Mouse (Mus musculus) brain, adult 2 months (tissue): Measurements from ENCODE around the gene Med12l.

ENCODE experiments used
- DNase-seq: peaks from one replicate; pipeline ENCODE4 v3.0.0; 2011; ENCODE audit warnings: low read depth, low spot score

The Med12l gene

DNA sequence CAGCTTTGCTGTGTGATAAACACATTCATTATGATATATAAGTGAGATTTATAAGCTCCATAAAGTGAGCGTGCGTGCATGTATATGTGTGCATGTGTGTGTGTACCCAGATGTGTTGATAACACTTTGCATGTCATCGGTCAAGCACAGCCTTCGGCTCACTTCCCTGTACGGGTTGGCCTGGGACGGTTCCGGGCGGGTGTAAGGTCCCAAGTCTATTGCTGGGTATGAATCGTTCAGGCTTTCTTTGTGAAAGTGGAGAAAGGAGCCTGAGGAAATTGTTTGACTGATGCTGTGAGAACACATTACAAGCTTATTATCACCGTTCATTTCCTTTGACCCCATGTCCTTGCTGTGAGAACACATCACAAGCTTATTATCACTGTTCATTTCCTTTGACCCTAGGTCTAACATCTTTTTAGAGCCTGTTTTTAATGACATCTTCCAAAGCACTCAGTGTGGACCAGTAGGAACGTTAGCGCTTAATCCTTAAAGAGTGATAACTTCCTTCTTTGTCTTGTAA, 133.4 kb downstream of the Med12l start:
- no peak for DNase-seq

GRCm38 (mm10) chr3:59139651-59140051, 134.0 kb downstream of the Med12l start:
- DNase-seq = no peak

- no peak for DNase-seq
These were observed 134.5 kb downstream of the Med12l start for GRCm38 (mm10) chr3:59140115-59140514.

GRCm38 (mm10) chr3:59140941-59141340, 135.3 kb downstream of the Med12l start:
- DNase-seq = peak; percentile 68

GRCm38 (mm10) chr3:59141507-59142305, 136.1 kb downstream of the Med12l start:
- DNase-seq = no peak

DNA sequence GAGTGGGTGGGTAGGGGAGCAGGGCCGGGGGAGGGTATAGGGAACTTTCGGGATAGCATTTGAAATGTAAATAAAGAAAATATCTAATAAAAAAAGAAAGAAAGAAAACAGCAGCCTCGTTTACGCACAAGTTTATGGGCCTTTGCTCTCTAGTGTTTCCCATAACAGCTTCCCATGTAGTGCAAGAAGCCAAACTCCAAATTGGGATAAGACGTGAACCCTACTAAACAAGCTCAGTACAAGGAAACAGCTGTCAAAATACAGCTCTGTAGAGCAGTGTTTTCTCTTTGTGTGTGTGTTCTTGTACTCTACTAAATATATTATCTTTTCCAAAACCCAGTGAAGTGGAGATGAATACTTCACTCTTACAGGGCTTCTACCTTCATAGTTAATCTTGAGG, 139.6 kb downstream of the Med12l start:
- DNase-seq = no peak

GRCm38 (mm10) chr3:59149646-59150045, 144.0 kb downstream of the Med12l start:
- peak; percentile 67 for DNase-seq

DNA sequence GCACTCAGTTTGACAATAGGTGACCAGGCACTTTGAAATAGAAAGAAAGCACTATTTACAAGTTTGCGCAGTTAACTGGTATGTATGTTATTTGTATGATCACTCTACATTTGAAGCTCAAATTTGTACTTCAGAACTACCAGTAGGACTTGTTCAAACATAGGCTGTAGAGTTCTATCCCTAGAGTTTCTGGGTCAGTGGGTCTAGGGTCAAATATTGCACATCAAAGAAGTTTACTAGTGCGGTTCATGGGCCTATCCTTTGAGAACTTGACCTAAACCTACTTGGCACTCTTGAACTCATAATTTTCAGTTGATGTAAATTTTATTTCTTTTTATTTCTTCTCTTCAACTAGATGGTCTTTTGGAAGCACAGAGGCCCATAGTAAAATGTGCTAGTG, 145.0 kb downstream of the Med12l start:
- no peak for DNase-seq

DNA sequence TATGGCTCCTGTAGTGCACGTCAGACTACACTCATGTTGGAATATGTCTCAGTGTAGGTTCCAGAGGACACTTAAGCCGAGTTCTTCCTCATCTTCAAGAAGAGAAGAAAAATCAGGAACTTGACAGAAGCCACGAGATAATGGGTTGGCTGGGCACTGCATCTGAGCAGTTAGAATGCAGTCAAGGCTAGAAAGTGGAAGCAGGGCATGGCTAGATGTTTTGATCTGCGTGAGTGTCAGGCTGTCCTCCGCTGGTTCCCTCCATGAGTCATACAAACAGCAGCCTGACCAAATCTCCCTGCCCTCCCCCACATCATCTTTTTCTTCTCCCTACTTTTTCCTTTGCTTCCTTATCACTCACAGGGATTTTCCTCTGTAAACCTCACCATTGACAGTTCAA, 147.8 kb downstream of the Med12l start, which contains the start of gene P2ry14:
Gene P2ry14 (minus strand): TSS at position 195 of the 400 bp plus-strand sequence.
- no peak for DNase-seq

DNA sequence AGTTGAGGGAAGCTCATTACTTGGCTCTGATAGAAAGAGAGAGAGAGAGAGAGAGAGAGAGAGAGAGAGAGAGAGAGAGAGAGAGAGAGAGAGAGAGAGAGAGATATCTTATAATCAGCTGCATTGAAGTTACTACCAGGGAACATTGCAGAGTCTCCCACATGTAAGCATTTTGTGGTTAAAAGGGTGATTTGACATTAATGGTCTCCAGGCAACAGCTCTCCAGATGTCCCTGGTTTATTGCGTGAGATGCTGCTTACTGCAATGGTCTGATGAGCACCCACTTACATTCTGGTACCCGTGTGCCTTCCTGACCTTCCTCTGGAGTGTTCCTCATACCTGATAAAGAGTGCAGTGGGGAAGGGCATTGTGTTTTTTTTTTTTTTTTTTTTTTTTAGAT, 149.3 kb downstream of the Med12l start:
- DNase-seq = no peak

DNA sequence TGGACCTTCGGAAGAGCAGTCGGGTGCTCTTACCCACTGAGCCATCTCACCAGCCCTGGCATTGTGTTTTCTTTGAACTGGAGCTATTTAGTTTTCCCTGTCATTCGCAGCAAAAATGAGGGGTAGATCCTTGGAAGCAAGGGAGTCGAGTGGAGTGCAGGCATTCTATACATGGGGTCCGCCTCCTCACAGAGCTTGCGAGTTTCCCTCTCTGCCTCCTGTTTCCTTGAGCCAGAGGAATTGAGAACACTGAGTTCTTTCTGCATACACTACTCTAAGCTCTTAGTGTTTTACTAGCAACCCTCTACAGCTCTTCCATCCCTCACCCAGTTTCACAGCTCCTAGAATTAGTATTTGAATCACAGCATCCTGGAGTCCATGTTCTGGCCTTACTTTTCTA, 149.8 kb downstream of the Med12l start:
- peak; percentile 62 for DNase-seq

- no peak for DNase-seq
These were observed 151.4 kb downstream of the Med12l start for GRCm38 (mm10) chr3:59157048-59157447.

DNA sequence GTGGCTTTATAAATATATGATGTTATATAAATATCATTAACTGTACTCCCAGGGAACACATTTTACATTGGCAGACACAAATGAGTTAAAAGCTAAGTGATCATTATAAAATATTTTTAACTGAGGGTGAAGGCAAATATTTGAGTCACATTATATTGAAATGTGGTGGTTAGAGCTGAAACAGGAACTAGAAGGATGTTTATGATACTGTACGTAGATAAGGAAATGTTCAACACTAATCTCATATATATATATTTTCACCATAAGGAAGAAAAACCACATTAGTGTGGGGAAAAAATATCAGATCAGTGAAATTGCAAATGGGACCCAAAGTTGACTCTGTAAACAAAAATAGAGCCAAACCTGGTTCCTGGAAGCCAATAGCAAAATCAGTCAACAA, 154.8 kb downstream of the Med12l start:
- no peak for DNase-seq

DNA sequence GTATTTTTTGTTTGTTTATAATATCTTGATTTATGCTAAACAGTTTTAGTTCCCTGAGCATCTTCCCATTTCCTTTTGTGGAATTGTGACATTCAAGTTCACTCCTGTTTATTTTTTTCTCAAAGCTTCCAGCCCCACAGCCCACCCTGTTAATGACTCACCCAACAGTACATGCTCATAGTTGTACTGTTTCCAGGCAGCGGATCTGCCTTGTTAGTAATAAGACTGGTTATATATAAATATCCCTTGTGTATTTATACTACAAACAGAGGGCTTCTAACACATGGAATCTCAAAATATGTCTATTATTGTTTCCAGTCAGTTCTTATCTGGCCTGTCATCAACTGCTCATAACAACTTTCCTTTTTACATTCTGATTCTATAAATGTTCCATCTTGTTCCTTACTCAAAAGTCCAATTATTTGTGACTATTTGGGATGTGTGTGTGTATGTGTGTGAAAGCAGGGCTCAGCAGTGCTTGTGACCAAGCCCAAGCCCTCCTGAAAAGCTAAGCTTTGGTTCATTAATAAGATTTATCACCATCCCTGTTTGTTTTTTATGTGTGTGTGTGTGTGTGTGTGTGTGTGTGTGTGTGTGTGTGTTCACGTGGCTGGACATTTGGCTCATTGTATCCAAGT, 161.9 kb downstream of the Med12l start:
- peak; percentile 76 for DNase-seq

DNA sequence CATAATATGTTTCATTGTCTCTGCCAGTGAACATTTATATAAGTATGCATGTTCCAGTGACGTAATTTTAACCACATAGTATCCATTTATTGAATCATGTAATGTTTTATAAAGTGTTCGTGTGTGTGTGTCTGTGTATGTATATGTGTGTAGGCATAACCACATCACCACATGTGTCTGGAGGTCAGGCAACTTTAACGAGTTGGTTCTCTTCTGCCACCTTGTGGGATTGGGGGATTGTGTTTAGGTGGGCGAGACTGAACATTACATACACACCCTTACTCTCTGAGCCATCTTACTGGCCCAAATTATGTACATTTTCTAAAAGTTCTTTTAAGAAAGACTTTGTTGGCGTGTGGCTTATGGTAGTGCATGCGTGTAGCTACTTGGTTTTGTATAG, 162.9 kb downstream of the Med12l start:
- no peak for DNase-seq

GRCm38 (mm10) chr3:59169215-59169614, 163.6 kb downstream of the Med12l start:
- DNase-seq = no peak

- DNase-seq = no peak
These were observed 164.4 kb downstream of the Med12l start for GRCm38 (mm10) chr3:59169921-59170627.

- no peak for DNase-seq
These were observed 169.0 kb downstream of the Med12l start for GRCm38 (mm10) chr3:59174426-59175154.

- peak; percentile 89 for DNase-seq
These were observed 169.6 kb downstream of the Med12l start for GRCm38 (mm10) chr3:59175234-59175633.

GRCm38 (mm10) chr3:59176871-59177270, 171.2 kb downstream of the Med12l start:
- peak; percentile 93 for DNase-seq

DNA sequence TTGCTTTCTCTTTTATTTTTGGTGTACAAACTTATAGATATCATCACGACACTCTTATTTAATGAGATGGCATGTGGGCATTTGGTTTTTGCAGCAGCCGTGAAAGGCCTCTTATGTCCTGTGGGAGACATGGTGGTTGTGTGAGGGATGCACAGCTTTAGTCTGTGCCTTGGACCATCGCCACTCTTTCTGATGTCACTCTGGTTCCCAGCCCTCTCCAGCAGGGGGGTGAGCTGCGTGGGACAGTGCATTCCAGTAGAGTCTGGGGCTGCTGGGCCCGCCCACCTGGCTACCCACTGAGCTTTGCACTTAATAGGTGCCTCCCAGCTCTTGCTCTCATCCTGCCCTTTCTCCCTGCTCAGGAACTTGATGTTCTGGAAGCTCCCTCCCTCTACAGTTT, 175.5 kb downstream of the Med12l start:
- no peak for DNase-seq

GRCm38 (mm10) chr3:59182129-59182528, 176.5 kb downstream of the Med12l start:
- DNase-seq = no peak
